Mouse (Mus musculus) C2C12 (cell line): Measurements from ENCODE around the gene Sox1.

Experiments
- CEBPB ChIP-seq: IDR thresholded peaks from one replicate; pipeline ENCODE4 v1.6.1; 2011; ENCODE audit warnings: low read depth, mild to moderate bottlenecking, control low read depth, moderate library complexity
- CTCF ChIP-seq: IDR thresholded peaks from one replicate; pipeline ENCODE4 v1.5.1; 2011; ENCODE audit not compliant: control insufficient read depth, insufficient read depth, insufficient read length
- FOSL1 ChIP-seq: IDR thresholded peaks from one replicate; pipeline ENCODE4 v1.8.0; 2011; ENCODE audit warnings: mild to moderate bottlenecking, low read length; ENCODE audit not compliant: poor library complexity, insufficient read depth, severe bottlenecking
- MAX ChIP-seq: IDR thresholded peaks from one replicate; pipeline ENCODE4 v1.6.1; 2011; ENCODE audit warnings: mild to moderate bottlenecking, control low read depth
- MYOD1 ChIP-seq: IDR thresholded peaks from one replicate; pipeline ENCODE4 v1.6.1; 2011; ENCODE audit warnings: low read depth; ENCODE audit not compliant: control insufficient read depth, insufficient read length
- MYOG ChIP-seq: IDR thresholded peaks from one replicate; pipeline ENCODE4 v1.6.1; 2011; ENCODE audit not compliant: control insufficient read depth, insufficient read length; ENCODE audit errors: extremely low read depth
- USF1 ChIP-seq: IDR thresholded peaks from one replicate; pipeline ENCODE4 v1.6.1; 2011; ENCODE audit warnings: low read depth, mild to moderate bottlenecking, control low read depth, moderate library complexity

GRCm38 (mm10) chr8:12368856-12369255 lies 26.2 kb upstream of the Sox1 start:
- TF ChIP-seq CTCF (no peak), MAX (no peak), USF1 (no peak), MYOD1 (no peak), MYOG (no peak), FOSL1 (no peak), CEBPB (no peak)
